8 mouse cellular contexts compared by ENCODE assay signal in genomic region chr19:6968491-6969271, GRCm38 (mm10). TPM values are rescaled to one million over a fixed set of nuclear protein-coding genes. Genes with fewer than 3 reads are reported as not detected.
DNase-seq lines count a peak whose midpoint lies in the region; ATAC-seq and TF ChIP-seq lines count a peak whose summit lies in the region.

No protein-coding gene starts in this region.

- peak overlapping the region; percentile 49 for H3K4me3 ChIP-seq in left cerebral cortex, adult 2 months
- H3K4me3 ChIP-seq in embryonic facial prominence, embryonic 12.5 days = peak overlapping the region; percentile 58
- H3K4me3 ChIP-seq in lung, postnatal 0 days (ENCODE audit: low read depth, low read length) = peak overlapping the region; percentile 67

- H3K27me3 ChIP-seq in embryonic facial prominence, embryonic 12.5 days = no peaks in the 10 kb centered on the region
- H3K27me3 ChIP-seq in lung, postnatal 0 days (replicated peaks; ENCODE audit: insufficient read depth, low read length) = no peaks in the 10 kb centered on the region

- no peak for DNase-seq in left cerebral cortex, adult 2 months (ENCODE audit: extremely low spot score in 1 of 2, low spot score in 2 of 2)
- DNase-seq in left cerebral cortex, adult 9 months (ENCODE audit: low spot score in 2 of 2) = no peak
- peak; percentile 52 for DNase-seq in kidney, adult 9 months
- peak; percentile 47 for DNase-seq in lung, postnatal 0 days (ENCODE audit: low spot score)
- DNase-seq in thymus, postnatal 36 days = peak; percentile 40 to 58
- DNase-seq in retina, embryonic 14.5 days (ENCODE audit: low spot score) = no peak
- DNase-seq in MN1 (ENCODE audit: low spot score) = no peak

- no peak for ATAC-seq in embryonic facial prominence, embryonic 12.5 days (ENCODE audit: insufficient number of reproducible peaks, insufficient read depth, low FRiP score, low TSS enrichment)
- ATAC-seq in lung, postnatal 0 days = peak; percentile 12

- TF ChIP-seq EP300 in lung, postnatal 0 days (IDR thresholded peaks at IDR 0.05) = no peak

- peak overlapping the region; percentile 66 for H3K9ac ChIP-seq in embryonic facial prominence, embryonic 12.5 days
- H3K9ac ChIP-seq in lung, postnatal 0 days (replicated peaks; ENCODE audit: low read depth) = peak overlapping the region; percentile 60

- peaks cover 34% of the 10 kb centered on the region for H3K4me1 ChIP-seq in embryonic facial prominence, embryonic 12.5 days
- H3K4me1 ChIP-seq in lung, postnatal 0 days (ENCODE audit: insufficient read depth, low read depth, low read length) = peaks cover 21% of the 10 kb centered on the region

- H3K4me2 ChIP-seq in embryonic facial prominence, embryonic 12.5 days (replicated peaks) = peak overlapping the region; percentile 54
- peak overlapping the region; percentile 80 for H3K4me2 ChIP-seq in lung, postnatal 0 days (replicated peaks; ENCODE audit: low read depth, low read length)

- TF ChIP-seq CTCF in left cerebral cortex, adult 2 months (IDR thresholded peaks at IDR 0.05) = no peak
- TF ChIP-seq CTCF in lung, postnatal 0 days (IDR thresholded peaks at IDR 0.05) = no peak

- H3K27ac ChIP-seq in left cerebral cortex, adult 2 months = no peak overlapping the region
- H3K27ac ChIP-seq in embryonic facial prominence, embryonic 12.5 days = no peak overlapping the region
- H3K27ac ChIP-seq in lung, postnatal 0 days (ENCODE audit: low read length) = peak overlapping the region; percentile 39

- peaks cover 29% of the 10 kb centered on the region for H3K36me3 ChIP-seq in embryonic facial prominence, embryonic 12.5 days
- H3K36me3 ChIP-seq in lung, postnatal 0 days (ENCODE audit: insufficient read depth, low read length) = peaks cover 12% of the 10 kb centered on the region; the same call in 1 of the 2 replicates

- intact Hi-C loops in left cerebral cortex, adult 2 months (cut with DNase I) = loop anchor here (2.0 kb wide), 1 partner anchor 16 kb away; no protein-coding TSS in a partner anchor

- no peaks in the 10 kb centered on the region for H3K9me3 ChIP-seq in embryonic facial prominence, embryonic 12.5 days
- H3K9me3 ChIP-seq in lung, postnatal 0 days (ENCODE audit: low read length) = no peaks in the 10 kb centered on the region

- WGBS in embryonic facial prominence, embryonic 12.5 days = 11% methylated on average over 15 of the region's 15 CpGs
- 5% methylated on average over 15 of the region's 15 CpGs for WGBS in lung, postnatal 0 days

RNA-seq across cellular contexts. Expression of gene Ppp1r14b, which starts 6.1 kb away (rescaled TPM):
- total RNA-seq in left cerebral cortex, adult 2 months (2021) = 10 to 100 TPM; 62.4 to 65.6 TPM
- 255 and 291 TPM in 2 replicates for polyA plus RNA-seq in embryonic facial prominence, embryonic 12.5 days (2016; fragmentation: Nextera tagmentation; extraction: Ambion mirVana)
- polyA plus RNA-seq in lung, postnatal 0 days (2015; fragmentation: Nextera tagmentation; extraction: Ambion mirVana) = 60.5 and 62.7 TPM in 2 replicates

RNA-seq across cellular contexts. Expression of gene Plcb3, which starts 7.6 kb away (rescaled TPM):
- 10 to 100 TPM; 11.1 to 12.1 TPM for total RNA-seq in left cerebral cortex, adult 2 months (2021)
- 47.4 and 48.7 TPM in 2 replicates for polyA plus RNA-seq in embryonic facial prominence, embryonic 12.5 days (2016; fragmentation: Nextera tagmentation; extraction: Ambion mirVana)
- polyA plus RNA-seq in lung, postnatal 0 days (2015; fragmentation: Nextera tagmentation; extraction: Ambion mirVana) = 33.6 and 40.7 TPM in 2 replicates

RNA-seq across cellular contexts. Expression of gene Fkbp2, which starts 11.6 kb away (rescaled TPM):
- 100 to 1,000 TPM; 106 to 108 TPM for total RNA-seq in left cerebral cortex, adult 2 months (2021)
- polyA plus RNA-seq in embryonic facial prominence, embryonic 12.5 days (2016; fragmentation: Nextera tagmentation; extraction: Ambion mirVana) = 76.2 and 77.9 TPM in 2 replicates
- polyA plus RNA-seq in lung, postnatal 0 days (2015; fragmentation: Nextera tagmentation; extraction: Ambion mirVana) = 105 and 107 TPM in 2 replicates

RNA-seq across cellular contexts. Expression of gene Vegfb, which starts 18.8 kb away (rescaled TPM):
- 100 to 1,000 TPM in 1 of 2 experiments, 10 to 100 TPM in 1; 89.4 to 101 TPM for total RNA-seq in left cerebral cortex, adult 2 months (2021)
- polyA plus RNA-seq in embryonic facial prominence, embryonic 12.5 days (2016; fragmentation: Nextera tagmentation; extraction: Ambion mirVana) = 53.3 and 57.5 TPM in 2 replicates
- polyA plus RNA-seq in lung, postnatal 0 days (2015; fragmentation: Nextera tagmentation; extraction: Ambion mirVana) = 27.1 and 28.1 TPM in 2 replicates

RNA-seq across cellular contexts. Expression of gene Dnajc4, which starts 23.7 kb away (rescaled TPM):
- 10 to 100 TPM; 28.2 to 28.9 TPM for total RNA-seq in left cerebral cortex, adult 2 months (2021)
- 22.5 and 23.1 TPM in 2 replicates for polyA plus RNA-seq in embryonic facial prominence, embryonic 12.5 days (2016; fragmentation: Nextera tagmentation; extraction: Ambion mirVana)
- 32.7 and 33.2 TPM in 2 replicates for polyA plus RNA-seq in lung, postnatal 0 days (2015; fragmentation: Nextera tagmentation; extraction: Ambion mirVana)

Comparison
In these comparisons a context has a peak if more than half of its experiments do, and no peak if none do; other contexts are left out.
1. DNase-seq: peak in kidney, adult 9 months (single experiment), lung, postnatal 0 days (single experiment) and thymus, postnatal 36 days (2 of 2); none in left cerebral cortex, adult 2 months (0 of 2), left cerebral cortex, adult 9 months (0 of 2), retina, embryonic 14.5 days (single experiment) and MN1 (single experiment).
2. Peak in every context shown above with its lines, with median percentiles within 50 percentile points of each other: H3K4me3 ChIP-seq.